Mouse (Mus musculus): ENCODE measurements around the gene Tmem101.

GRCm38 (mm10) chr11:102140508-102140907 is 15.7 kb downstream of the Tmem101 start:
- peak; percentile 9; the same call in 1 of the 2 replicates for TF ChIP-seq CTCF (IDR thresholded peaks at IDR 0.05; ENCODE audit: extremely low read depth, insufficient read depth, insufficient read length, insufficient replicate concordance)
- no peak for TF ChIP-seq POLR2A (IDR thresholded peaks at IDR 0.05; ENCODE audit: low read depth, low read length)

All from spleen, adult 2 months (tissue).